Mouse (Mus musculus) layer of hippocampus, postnatal 10 days (tissue): ENCODE results near the gene Cog6. TPM values are rescaled to one million over a fixed set of nuclear protein-coding genes. Genes with fewer than 3 reads are reported as not detected.

Experiments used
- DNase-seq, 2 experiments: peaks; one replicate each; pipeline ENCODE4 v3.0.0; 2021; ENCODE audit warnings: low spot score in 2 of 2
- long read RNA-seq: library from polyadenylated mRNA; stranded (forward); transcript quantifications from one replicate; pipeline ENCODE4 v2.0.0, GENCODE M21; 2023
- total RNA-seq, 2 experiments: library from RNA; stranded (reverse); gene quantifications; 2 replicates each; pipeline ENCODE4 v1.2.3; 2021

Cog6 gene
- 10 to 100 TPM; 31.2 to 31.4 TPM for total RNA-seq
- long read RNA-seq, transcript Cog6-201 (19 exons, 3,182 nt): major isoform, 19 of 30 reads
- long read RNA-seq, partial matches to known transcripts: 5 of 30 reads
- long read RNA-seq, other reads (novel, unspliced or antisense): 6 of 30 reads

DNA sequence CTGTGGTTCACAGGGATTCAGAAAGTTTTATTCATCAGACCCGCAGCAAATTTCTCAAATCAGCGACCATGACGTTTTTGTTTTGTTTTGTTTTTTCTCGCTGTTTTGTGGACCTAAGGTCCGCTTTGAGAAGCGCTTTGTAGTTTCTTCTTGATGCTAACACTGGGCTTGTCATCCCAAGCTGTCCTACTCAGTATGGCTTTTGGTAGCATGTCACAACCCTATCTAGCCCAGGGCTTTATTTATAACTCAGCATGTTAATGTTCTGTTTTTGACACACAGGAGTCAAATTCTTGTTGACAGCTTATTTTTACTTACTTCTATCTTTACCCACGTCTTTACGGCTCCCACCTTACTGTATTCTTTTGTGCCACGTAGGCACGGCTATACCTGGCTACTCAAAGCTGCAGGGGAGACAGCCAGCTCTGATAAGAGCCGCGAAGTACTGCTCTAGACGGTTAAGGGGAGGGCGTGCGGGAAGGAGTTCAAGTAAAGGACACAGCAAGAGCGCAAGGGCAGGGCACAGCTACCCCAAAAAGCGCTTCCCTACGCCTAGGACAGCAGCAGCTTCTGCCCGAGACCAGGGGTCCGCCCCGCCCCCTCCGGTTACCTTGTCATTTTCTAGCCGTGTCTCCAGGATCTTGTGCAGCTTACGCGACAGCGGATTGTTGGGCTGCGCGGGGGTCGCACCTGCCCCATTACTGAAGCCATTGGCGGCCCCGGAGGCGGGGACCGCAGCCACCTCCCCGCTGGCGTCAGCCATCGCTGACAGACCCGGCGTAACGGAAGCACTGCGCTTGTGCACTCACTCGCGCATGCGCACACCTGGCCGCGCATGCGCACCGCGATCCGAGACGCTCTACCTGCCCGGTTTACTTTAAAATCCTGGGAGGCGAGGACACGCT, at the start of gene Cog6:
Gene Cog6, minus strand, starts transcription at position 802 of the 905 bp plus-strand sequence.
- DNase-seq: peak; percentile 75 to 85

DNA sequence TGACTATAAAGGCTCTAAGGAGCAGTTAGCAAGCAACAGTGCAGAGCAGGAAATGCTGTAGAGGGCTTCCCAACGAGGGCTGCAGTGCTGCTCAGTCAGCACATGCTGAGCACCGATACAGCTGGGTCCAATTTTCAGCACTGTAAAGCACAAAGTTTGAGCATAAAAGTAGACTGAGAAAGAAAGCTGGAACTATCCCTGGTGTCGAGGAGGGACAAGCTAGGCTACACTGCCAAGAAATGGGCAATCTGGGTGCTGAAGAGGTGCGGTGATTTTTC, 49.0 kb upstream of the Cog6 start:
- DNase-seq: no peak

DNA sequence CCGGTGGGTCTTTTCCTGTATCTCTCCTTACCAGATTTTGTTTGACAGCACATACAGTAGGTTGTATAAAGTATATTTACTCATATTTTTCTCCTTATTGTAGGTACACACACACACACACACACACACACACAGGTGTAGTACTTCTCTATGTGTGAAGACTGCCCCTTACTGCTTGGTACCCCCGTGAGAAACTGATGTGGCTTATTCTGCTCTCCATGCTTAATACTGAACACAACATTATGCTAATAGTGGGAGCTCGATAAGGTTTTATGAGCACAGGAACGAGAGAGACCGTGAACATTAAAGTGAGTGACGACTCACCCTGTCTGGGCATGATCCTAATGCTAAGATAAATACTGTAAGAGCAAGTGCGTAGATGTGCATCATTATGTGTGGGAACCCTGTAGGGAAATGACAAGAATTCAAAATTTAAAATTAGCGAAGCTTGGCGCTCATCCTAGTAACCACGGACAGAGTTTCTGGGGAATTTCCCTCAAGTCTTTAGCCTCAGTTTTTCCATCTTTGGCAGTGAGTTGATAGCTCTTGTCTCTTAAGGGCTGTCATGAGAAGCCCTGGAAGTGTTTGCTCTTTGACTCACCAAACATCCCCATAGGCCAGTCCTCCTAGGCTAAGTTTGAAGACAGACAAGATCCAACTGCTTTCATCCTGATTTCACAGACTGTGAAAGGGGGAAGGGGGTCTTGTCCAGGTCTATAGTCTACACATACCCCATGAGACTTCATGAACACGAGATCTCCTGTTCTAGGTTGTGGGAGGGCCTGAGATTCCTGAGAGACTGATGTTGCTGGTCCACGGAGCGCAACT, 48.4 kb upstream of the Cog6 start:
- no peak for DNase-seq

DNA sequence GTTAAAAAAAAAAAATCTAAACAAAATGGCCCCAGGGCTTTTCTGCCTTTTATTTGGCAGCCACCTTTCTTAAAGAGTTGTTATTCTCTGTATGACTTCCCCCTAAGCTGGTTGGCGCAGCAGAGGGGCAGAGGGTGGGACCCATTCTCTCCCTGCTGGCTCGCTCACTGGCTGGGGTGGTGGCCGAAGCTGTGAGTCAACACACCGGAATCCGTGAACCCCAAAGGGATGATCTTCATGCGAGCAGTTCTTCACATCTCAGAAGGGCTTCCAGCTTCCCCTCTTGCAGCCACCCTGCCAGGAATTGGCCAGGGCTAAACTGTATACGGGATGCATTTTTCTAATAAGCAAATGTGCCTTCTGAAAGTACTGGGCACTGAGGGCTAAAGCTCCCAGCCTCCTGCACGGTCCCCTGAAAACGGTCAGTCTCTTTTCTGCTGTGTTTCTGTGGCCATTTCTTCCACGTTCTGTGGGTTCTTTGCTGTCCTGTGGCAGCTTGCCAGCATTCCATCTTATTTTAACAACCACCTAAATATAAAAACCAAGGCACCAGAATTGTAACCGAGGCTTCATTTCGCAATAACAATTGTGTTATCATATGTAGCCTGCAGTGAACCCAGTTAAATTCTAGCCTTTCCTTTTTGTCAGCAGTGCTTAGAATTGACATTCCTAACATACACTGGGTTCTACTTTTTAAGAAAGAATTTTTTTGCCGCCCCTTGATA, 46.5 kb upstream of the Cog6 start:
- no peak for DNase-seq

DNA sequence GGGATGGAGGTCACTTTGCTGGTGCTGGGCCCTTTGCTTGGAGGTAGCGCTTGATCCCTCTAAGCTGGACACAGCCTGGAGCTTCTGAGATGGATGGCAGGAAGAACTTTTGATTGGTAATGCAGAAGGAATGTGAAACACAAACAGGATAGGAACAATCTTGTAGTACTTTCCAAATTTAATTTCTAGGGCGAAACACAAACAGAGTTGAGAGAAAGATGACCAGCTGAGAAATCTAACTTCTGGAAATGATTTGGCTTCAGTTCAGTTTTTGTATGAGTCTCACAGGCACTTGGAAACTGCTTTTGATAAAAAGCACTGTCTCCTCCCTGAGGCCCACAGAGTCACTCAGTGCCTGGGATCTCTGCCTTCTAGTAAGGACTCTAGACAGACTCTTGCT, 42.9 kb upstream of the Cog6 start:
- no peak for DNase-seq

DNA sequence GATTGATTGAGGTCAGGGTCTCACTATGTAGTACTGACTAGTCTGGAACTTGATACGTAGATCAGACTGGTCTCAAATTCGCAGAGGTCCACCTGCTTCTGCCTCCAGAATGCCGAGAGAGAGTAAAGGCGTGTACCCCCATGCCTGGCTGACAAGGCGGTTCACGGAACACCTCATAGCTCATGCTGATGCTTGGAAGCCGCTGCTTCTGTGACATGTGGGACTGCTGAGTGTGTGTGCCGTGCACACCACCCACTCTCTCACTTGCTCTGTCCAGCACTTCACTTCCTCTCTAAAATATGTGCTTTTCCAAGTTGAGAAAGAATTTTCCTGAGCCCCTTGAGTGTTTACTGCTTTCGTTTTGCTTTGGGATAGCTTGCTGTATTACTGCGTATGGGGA, 39.4 kb upstream of the Cog6 start:
- no peak for DNase-seq

DNA sequence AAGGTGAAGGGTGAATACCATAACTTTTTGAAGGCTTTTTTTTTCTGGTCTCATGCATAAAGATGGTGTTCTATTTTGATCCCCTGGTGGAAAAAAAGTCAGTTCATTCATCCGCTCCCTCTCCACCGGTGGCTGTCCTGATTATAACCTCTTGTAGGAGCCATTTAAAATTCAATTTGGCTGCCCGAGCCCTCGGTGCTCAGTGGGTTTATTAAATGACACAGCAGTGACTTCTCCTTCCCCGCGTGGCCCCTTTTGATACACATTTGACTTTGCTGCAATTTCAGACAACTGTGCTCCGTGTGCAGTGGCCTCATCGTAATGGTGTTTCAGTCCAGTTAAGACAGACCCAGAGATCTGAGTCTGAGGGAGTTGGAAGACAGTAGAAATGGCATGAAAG, 35.3 kb upstream of the Cog6 start:
- DNase-seq: no peak

DNA sequence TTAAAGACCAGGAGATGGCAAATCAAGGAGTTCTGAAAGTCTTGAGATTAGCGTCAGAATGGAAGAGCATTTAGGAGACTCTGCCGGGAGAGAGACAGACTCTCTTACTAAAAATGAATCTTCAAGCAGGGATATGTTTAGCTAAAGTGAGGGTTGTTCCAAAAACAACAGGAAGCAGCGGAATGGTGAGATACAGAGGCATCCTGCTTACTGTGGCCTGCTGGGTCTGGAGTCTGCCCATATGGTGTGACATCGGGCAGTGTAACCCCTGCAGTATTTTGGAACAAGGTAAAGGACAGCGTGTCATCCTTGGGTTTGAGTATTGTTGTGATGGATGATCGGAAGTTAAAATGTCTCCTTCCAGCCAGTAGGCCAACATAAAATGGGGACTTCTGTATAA, 29.3 kb upstream of the Cog6 start:
- no peak for DNase-seq

DNA sequence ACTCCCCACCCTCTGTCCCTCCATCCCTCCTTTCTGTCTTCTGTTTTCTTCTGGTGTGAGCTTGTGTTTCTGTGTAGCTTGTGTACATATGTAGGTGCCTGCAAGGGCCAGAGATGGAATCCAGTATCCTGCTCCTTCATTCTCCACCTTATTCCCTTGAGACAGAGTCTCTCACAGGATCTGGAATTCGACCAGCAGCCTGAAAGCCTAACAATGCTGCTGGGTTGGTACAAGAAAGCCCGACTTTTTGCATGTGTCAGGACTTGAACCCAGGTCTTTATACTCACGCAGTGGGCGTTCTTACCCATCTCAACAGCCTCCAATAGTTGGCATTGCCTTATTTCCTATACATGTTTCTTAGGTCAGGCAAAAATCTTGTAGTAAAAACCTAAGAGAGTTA, 28.7 kb upstream of the Cog6 start:
- DNase-seq: no peak

DNA sequence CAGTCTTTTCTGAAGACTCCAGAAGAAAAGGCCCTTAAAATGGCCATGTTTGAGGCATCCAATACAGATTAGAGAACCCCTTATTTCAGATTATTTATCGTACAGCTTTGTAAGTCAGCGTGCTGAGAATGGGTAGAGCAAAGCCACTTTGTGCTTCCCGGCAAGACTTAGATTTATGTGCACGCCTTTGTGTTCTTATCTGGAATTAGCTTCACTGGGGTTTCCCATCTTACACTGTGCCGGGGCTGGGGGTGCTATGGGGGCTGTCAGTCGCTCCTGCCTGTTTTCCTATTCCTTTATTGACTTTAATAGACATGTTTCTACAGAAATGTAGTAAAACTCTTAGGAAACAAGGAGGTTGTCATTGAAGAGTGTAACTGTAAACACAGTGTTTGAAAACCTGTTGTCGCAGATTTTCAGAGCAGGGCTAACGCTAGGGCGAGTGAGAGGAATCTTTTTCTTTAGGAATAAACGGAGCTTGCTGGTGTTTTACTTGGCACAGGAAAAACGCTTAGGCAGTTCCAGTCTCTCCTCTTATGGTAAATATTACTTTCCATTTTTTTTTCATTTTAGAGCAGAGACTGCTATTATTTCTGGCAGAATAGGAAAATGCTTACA, 27.8 kb upstream of the Cog6 start:
- DNase-seq: no peak

DNA sequence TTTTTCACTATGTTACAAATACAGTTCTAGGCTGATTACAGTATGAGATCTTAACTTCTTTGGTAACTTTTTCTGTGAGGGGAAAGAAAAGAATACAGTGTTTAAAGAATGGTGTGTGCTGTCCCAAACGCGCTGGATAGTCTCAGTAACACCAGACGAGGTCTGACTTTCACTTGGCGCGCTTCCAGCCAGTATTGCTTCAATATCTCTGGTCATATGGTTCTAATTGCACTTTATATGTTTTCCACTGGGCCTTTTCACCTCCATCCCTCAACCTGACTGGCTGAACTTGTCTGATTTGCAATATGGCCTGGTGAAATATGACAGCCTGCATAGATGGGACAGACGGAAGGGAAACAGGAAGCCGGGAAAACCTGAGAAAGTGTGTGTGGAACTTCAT, 27.2 kb upstream of the Cog6 start:
- DNase-seq: no peak

DNA sequence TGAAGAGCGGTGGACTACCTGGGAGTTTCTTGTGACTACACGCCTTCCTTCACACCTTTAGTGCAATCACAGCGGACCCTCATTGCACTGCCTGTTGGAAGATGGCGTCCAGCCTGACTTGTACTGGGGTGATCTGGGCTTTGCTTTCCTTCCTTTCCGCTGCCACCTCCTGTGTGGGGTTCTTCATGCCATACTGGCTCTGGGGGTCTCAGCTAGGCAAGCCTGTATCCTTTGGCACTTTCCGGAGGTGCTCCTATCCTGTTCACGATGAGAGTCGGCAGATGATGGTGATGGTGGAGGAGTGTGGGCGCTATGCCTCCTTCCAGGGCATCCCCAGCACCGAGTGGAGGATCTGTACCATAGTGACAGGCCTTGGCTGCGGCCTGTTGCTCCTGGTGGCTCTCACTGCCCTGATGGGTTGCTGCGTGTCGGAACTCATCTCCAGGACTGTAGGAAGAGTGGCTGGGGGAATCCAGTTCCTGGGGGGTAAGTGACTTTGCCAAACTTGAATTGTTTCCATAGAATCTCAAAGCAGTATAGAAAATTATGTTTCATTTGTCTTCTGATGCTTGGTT, 26.3 kb upstream of the Cog6 start:
- no peak for DNase-seq

DNA sequence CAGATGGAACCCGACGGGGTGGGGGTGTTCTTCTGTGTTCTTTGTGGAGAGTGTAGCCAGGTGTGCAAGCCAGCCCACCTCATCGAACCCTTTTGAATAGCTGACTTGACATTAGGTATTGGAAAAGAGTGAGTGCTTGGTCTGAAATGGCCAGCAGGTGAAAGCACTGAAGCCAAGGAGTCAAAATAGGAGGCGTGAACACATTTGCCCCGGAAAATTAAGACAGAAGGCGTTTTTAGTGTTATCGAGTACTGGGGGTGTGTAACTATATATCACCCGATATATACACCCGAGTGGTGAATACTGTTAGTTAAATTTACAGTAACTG, 25.2 kb upstream of the Cog6 start:
- DNase-seq: no peak

DNA sequence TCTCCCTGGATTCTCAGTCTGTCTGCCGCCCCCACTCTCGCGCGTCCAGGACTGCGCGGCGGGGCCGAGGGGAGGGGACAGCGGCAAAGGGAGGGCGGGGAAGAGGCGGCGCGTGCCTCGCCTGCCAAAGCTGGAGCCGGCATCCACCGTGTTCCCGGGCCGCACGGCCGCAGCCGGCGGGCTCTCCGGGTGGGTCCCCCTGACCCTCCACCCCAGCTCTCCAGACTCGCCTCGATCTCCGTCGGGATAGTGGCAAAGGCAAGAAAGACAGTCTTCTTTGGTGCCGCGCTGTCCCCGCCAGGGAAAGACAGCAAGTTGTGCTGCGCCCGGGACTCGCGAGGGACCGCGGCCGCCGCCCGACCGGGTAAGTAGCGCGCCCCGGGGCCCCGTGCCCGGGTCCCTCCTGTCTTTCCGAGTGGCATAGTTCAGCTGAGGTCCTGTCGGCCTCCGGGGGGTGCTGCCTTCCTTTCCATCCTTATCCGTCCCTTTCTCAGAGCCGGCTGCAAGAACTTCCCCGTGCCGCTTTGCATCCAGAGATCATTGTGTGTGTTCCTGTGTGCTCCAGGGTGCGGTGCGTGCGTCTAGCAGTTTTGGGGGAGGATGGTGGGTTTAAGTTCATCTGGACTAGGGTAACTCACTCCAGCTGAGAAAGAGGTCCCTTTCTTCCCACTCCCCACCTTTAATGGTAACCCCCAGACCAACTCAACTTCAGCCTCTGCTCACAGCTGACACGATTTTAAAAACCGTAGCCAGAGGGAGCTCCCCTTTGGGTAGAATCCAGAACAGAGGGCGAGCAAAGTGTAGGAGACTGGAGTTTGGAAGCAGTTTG, 24.6 kb upstream of the Cog6 start, which contains the start of gene Lhfp:
Gene Lhfp, plus strand, starts transcription at position 118 of the 829 bp plus-strand sequence.
- DNase-seq: peak; percentile 53 to 75

DNA sequence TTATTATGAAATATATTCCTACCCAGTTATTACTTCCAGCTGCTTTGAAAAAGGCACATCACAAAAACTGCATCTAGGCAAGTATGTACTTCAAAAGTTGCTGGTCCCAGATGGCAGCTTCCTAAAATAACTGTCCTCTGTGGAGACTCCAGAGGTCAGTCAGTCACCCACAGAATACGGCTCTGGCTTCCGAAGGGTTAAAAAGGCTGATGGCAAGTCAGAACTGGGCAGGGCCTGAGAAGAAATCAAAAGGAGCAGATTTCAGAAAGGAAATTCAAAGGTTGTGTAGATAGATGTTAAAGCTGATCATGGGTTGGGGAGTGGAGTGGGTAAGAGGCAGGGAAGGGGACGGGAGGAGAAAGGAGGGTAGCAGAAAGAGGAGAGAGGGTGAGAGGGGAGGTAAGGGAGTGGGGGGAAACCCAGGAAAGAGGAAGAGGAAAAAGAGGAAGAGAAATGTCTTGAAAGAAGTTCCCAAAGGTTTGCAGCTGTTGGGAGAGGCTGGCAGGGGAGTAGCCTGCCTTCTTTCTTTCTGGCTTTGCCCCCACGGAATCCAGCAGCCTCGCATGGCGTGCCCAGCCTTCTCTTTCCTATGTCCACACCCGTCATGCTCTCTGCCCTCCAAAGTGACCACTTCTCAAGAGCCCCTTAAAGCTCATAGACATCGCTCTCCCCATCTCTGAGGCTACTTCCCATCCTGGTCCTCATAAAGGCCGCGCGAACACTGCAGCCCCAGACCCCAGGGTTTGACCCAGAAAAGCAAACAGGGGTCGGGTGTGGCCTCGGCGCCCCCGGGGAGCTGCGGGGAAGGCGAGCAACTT, 23.8 kb upstream of the Cog6 start:
- no peak for DNase-seq

DNA sequence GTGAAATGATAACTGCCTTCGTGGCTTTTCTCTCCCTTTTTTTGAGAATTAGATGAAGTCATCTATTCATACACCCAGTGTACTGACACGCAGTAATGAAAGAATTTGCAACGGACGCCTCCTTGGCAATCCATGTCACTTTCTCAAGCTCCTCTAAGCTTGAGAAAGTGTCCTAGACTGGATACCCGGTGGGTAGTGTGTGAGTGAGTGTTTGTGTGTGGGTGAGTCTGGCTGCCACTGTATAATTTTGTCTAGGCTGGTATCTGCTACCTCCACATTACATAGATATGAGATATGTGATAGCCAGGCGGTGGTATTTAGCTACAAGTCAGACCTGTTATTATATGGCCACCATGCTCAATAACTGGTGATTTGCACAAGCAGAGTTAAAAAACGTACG, 22.7 kb upstream of the Cog6 start:
- DNase-seq: no peak

DNA sequence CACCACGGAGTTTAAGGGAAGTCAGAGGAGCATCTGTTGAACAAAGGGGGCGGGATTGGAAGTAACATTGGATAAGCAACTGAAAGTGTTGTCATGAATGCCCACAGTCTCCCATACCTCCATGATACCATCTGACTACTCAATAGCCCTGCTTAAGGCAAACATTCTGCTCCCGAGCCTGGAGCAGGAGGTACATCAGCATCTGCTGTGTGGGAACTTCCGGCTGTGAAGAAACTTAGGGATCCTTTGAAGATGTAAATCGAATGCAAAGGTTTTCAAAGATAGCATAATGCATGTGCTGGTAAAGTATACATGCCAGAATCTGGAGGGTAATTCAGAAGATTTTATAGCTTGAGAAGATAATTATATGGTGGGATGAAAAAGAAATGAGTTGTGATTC, 21.9 kb upstream of the Cog6 start:
- DNase-seq: no peak

DNA sequence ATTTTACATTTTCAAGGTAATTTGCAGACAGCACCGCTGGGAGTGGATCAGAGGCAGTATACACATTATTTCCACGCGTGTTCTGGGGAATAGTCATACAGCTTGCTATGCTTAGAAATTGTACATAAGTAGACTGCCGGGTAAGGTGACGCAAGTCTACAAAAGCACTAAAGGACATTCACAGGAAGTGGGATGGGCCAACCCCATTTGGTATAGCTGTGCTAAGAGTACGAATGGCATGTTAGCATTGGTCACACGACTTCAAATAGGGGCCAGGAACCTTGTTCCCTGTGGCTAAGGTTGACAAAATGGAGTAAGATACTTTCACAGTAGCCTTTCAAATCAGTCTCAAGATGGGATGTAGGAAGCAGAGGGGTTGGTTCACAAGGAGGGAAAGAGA, 19.9 kb upstream of the Cog6 start:
- DNase-seq: no peak

DNA sequence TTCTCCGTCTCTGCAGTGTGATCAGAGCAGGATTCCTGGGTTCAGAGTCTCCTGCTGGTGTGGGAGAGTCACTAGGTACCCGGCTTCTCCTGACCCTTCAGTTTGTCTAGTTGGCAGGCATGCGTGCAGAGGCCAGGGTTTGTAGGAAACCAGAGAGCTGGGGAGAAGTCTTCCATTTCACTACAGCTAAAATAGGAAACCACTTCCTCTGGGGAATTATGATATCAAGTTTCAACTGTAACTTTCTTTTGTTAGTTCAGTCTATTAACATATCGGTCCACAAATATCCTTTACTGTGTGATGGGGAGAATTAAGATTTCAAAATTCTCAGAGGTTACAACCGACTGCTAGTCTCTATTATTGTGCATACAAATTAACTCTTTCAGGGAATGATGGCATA, 19.0 kb upstream of the Cog6 start:
- no peak for DNase-seq
